Mouse (Mus musculus): ENCODE results near the gene Rpl10a.
"Not testable (repeated sequence)": the region's sequence is repeated elsewhere in the genome, so short reads cannot be mapped to it uniquely, and the experiment has no call there.

DNA sequence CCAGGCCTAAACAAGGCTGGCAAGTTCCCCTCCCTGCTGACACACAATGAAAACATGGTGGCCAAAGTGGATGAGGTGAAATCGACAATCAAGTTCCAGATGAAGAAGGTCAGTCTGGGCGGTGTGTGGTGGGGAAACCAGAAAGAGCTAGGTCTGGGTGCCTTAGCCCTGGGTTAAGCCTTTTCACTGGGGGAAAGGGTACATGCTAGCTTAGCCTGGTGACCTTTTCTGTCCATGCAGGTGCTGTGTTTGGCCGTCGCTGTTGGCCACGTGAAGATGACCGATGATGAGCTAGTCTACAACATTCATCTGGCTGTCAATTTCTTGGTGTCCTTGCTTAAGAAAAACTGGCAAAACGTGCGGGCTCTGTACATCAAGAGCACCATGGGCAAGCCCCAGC lies 2.3 kb downstream of the Rpl10a start:
- TF ChIP-seq POLR2A (IDR thresholded peaks at IDR 0.05; ENCODE audit: control insufficient read depth, extremely low read depth, insufficient read depth, low read length, poor library complexity); CTCF (IDR thresholded peaks at IDR 0.05; ENCODE audit: borderline replicate concordance, control insufficient read depth, extremely low read depth, insufficient read depth, low read length, poor library complexity): not testable (repeated sequence)
